Mouse (Mus musculus) kidney, adult 2 months (tissue): ENCODE measurements at regions not wholly inside any gene's neighbourhood (a gene's known extent, or its start where the extent isn't known, plus 50 kb on each side); places are given as distances from the start of the nearest gene placed in this dataset.

Experiments
- DNase-seq: peaks from one replicate; pipeline ENCODE4 v3.0.0; 2021
- H3K27ac ChIP-seq: fragments of 200-500 bp; 2 replicates; pipeline ENCODE4 v1.5.1; 2012; ENCODE audit warnings: low read depth, low read length, control low read depth, inconsistent platforms; ENCODE audit not compliant: insufficient read depth
- H3K27me3 ChIP-seq: fragments of 200-500 bp; replicated peaks from 2 replicates; pipeline ENCODE4 v1.6.1; 2012; ENCODE audit warnings: mild to moderate bottlenecking, moderate library complexity, low read length, inconsistent platforms; ENCODE audit not compliant: control insufficient read depth, insufficient read depth
- H3K36me3 ChIP-seq: fragments of 200-500 bp; 2 replicates; pipeline ENCODE4 v1.6.1; 2012; ENCODE audit warnings: mild to moderate bottlenecking, moderate library complexity, low read length, inconsistent platforms; ENCODE audit not compliant: control insufficient read depth, insufficient read depth
- H3K4me1 ChIP-seq: fragments of 200-500 bp; 2 replicates; pipeline ENCODE4 v1.6.1; 2011; ENCODE audit warnings: low read length; ENCODE audit not compliant: control insufficient read depth, insufficient read depth
- H3K4me3 ChIP-seq: fragments of 200-500 bp; 2 replicates; pipeline ENCODE4 v1.5.1; 2011; ENCODE audit warnings: mild to moderate bottlenecking, low read depth, low read length, control low read depth; ENCODE audit not compliant: insufficient read depth
- CTCF ChIP-seq: fragments of 200-500 bp; conservative IDR thresholded peaks from 2 replicates; pipeline ENCODE4 v1.5.1; 2011; ENCODE audit warnings: low read depth, mild to moderate bottlenecking, control low read depth, low read length, moderate library complexity, mixed read lengths; ENCODE audit not compliant: insufficient read depth, insufficient read length
- POLR2A ChIP-seq: fragments of 200-500 bp; IDR thresholded peaks from one replicate; pipeline ENCODE4 v1.6.1; 2011; ENCODE audit warnings: low read depth, low read length, control low read depth
- WGBS: fragments of 180-500 bp; shearing (Covaris S2); methylation state at CpG from one replicate; pipeline ENCODE4 v1.1.7; 2018; 5-methylcytosine and 5-hydroxymethylcytosine counted together

DNA sequence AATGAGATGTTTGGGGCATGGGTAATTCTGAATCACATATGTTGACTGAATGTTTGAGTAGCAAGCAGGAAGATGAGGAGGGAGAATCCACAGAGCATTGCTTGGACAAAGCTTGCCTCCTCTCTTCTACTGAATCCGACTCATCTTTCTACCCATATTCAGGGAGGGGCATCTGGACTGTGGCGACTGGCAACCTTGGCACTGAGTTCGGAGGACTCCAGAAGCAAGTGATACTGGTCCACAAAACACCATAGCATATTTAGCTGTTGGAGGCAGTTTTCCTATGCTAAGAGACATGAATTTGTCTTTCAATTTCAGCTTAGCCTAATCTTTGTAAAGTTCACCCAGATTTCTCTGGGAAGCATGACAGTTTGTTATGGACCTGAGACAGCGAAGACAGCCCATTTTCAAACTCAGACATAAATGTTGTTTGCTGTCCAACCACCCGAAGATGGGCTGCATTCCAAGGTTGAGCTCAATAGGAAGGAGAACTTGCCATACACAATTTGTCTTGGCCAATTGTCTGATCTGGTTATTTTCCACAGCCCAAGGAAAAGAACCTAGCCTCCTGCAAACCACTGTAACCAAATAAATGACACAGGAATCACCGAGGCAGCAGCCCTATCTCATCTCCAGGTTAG, 224.0 kb upstream of the Pld5 start:
- Histone ChIP-seq H3K27ac (no peak overlapping the region), H3K4me3 (no peak overlapping the region), H3K4me1 (no peaks in the 10 kb centered on the region), H3K27me3 (no peaks in the 10 kb centered on the region), H3K36me3 (no peaks in the 10 kb centered on the region)
- DNase-seq = peak; percentile 7
- 86% methylated on average over 6 of the region's 6 CpGs for WGBS
- no peak for TF ChIP-seq POLR2A
- no peak for TF ChIP-seq CTCF

DNA sequence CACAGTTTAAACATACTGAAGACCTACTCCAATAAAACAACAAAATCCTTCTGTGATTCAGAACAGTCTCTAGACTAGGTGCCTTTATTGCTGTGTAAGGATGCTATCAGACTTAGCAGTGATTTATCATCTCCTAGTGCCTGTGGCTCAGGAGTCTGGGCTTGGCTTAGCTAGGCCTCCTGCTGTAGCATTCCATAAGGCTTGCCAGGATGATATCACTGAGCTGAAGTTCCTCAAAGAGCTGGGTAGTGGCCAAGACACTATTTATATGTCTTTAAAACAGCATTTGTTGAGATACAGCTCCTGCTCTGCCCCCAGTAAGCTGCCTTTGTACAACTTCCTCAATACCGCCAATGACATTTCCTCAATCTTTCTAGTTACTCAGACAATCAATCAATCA, 193.4 kb upstream of the Pld5 start:
- Histone ChIP-seq H3K4me1 (no peaks in the 10 kb centered on the region), H3K4me3 (no peak overlapping the region), H3K27me3 (no peaks in the 10 kb centered on the region), H3K36me3 (no peaks in the 10 kb centered on the region), H3K27ac (no peak overlapping the region)
- 72% methylated on average over 1 of the region's 1 CpGs for WGBS
- TF ChIP-seq POLR2A (no peak), CTCF (no peak)
- DNase-seq = no peak

DNA sequence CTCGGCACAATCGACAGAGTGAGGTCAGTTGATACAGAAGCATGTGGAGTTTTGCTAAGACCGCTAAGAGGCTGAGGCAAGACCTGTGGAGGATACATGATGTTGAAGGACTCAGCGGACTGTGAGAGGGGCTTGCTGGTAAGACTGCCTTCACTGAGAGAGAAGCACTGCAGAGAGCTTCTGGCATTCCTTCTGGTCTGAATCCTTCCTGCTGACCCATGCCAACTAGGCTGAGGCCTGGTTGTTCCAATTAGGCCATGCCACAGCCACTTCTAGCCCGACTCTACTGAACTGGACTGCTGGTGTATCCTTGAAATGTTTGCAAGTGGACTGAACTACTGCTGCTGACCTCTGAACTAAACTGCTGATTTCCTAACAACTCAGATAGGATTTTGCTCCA, 187.0 kb upstream of the Pld5 start:
- Histone ChIP-seq H3K4me1 (no peaks in the 10 kb centered on the region), H3K36me3 (no peaks in the 10 kb centered on the region), H3K4me3 (no peak overlapping the region), H3K27me3 (no peaks in the 10 kb centered on the region), H3K27ac (no peak overlapping the region)
- 76% methylated on average over 5 of the region's 5 CpGs for WGBS
- no peak for DNase-seq
- TF ChIP-seq POLR2A (no peak), CTCF (no peak)

DNA sequence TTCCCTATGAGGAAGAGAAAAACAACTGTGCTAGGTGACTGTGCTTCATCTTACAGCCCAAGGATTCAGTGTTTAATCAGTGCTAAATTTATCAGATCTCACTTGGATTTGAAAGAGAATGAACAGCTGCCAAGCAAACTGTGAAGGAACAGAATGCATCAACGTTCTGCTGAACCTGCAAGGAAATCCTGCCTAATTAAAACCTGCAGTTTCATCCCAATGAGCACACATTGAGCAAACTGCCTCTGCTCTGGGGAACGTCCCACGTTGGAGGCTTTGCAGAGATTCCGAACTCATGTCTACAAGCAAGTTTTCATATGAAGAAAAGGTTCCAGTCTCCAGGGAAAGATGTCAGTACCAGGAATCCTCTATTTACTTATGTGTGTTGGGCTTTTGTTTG, 171.6 kb upstream of the Pld5 start:
- Histone ChIP-seq H3K27ac (no peak overlapping the region), H3K4me1 (no peaks in the 10 kb centered on the region), H3K4me3 (no peak overlapping the region), H3K36me3 (no peaks in the 10 kb centered on the region), H3K27me3 (no peaks in the 10 kb centered on the region)
- WGBS = 54% methylated on average over 4 of the region's 4 CpGs
- DNase-seq = no peak
- TF ChIP-seq CTCF (no peak), POLR2A (no peak)

DNA sequence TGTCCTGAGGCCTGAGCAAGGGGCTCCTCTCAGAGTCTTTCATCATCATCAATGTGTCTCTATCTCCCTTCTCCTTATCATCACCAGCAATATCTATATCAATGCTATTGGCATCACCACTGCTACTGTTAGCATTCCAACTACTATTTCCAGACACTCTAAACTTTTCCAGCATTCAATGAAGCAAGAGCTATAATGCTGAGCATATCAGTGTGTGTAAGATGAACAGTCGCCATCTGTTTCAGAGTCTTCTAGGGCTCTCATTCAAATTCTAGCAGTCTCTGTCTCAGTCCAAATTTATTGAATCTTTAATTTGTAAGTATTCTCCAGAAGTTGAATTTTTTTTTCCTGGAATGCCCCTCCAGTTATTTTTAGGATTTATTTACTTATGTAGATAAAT, 168.6 kb upstream of the Pld5 start:
- no peaks in the 10 kb centered on the region for H3K4me1 ChIP-seq
- WGBS = 96% methylated on average over 1 of the region's 1 CpGs
- H3K27me3 ChIP-seq = no peaks in the 10 kb centered on the region
- no peak overlapping the region for H3K27ac ChIP-seq
- TF ChIP-seq POLR2A (no peak), CTCF (no peak)
- no peaks in the 10 kb centered on the region for H3K36me3 ChIP-seq
- H3K4me3 ChIP-seq = no peak overlapping the region
- no peak for DNase-seq

DNA sequence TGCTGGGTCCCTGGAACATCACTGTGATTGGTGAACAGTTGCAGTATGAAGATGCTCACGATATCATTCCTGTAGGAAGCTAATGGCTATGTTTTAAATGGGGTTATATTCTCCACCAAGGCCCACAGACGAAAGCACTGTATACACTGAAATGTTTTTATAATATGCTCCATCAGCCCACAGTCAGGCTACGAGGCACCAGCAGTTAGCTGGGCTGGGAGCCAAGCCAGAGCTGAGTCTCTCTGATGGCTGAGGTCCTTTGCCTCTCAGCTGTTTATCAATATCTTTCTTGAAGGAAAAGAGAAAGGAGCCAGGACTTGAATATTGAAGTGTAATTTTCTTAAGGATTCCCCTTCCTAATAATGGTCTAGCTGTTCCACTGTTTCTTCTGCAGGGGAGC, 165.1 kb upstream of the Pld5 start:
- Histone ChIP-seq H3K4me3 (no peak overlapping the region), H3K27ac (no peak overlapping the region), H3K36me3 (no peaks in the 10 kb centered on the region), H3K27me3 (no peaks in the 10 kb centered on the region), H3K4me1 (no peaks in the 10 kb centered on the region)
- DNase-seq = no peak
- 70% methylated on average over 3 of the region's 3 CpGs for WGBS
- TF ChIP-seq POLR2A (no peak), CTCF (no peak)

DNA sequence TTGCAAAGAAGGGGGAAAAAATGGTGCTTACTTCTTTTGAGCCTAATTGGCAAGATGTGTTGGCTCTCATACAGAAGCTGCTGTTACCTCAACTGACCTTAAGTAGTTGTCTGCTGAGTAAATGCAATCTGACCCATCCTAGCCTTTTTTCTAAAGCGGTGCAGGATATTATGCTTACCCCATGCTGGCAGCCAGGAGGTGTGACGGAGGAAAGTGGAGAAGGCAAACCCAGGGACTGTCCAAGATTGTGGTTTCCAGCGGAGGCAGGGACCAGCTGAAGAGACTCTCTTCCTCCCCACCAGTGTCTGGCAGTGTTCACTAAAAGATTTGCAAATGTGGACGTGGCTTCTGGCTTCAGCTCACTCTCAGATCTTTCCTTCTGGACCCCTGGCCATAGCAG, 152.7 kb upstream of the Pld5 start:
- DNase-seq = no peak
- no peak for TF ChIP-seq POLR2A
- no peak for TF ChIP-seq CTCF
- Histone ChIP-seq H3K27ac (no peak overlapping the region), H3K36me3 (no peaks in the 10 kb centered on the region), H3K27me3 (no peaks in the 10 kb centered on the region), H3K4me1 (no peaks in the 10 kb centered on the region), H3K4me3 (no peak overlapping the region)
- WGBS = 17% methylated on average over 4 of the region's 4 CpGs
